Mouse (Mus musculus): Measurements from ENCODE around the gene Mymx. TPM values are rescaled to one million over a fixed set of nuclear protein-coding genes. Genes with fewer than 3 reads are reported as not detected.

Gene Mymx
- polyA plus RNA-seq, 1 experiment from 2014 or later: 0.92 TPM

DNA sequence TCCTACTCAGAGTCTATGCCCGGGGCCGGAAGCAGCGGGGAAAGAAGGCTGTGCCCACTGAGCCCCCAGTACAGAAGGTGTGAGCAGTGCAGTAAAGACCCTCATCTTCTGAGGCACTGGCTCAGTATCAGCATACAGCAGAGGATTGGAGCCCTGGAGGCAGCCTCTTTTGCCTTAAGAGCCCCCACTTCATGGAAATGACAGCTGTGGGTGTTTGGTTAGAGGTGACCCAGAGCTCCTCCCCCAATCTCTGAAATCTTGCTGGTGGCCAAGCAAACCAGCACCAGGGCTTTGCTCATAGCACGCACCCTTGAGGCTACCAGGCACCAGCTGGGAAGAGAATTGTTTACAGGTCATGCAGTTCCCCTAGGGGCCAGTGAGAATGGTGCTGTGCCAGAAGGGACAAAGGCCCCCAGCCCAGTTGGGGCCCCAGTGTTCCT, 34.7 kb downstream of the Mymx start:
- Histone ChIP-seq H3K9me3 (replicated peaks) (no peaks in the 10 kb centered on the region), H3K4me2 (no peak overlapping the region), H3K4me3 (no peak overlapping the region), H3K27me3 (replicated peaks) (no peaks in the 10 kb centered on the region), H3K36me3 (peaks cover 64% of the 10 kb centered on the region), H3K4me1 (replicated peaks) (peaks cover 62% of the 10 kb centered on the region), H3K27ac (ENCODE audit: poor library complexity, severe bottlenecking) (peak overlapping the region; percentile 41; the same call in 1 of the 2 replicates), H3K9ac (0 out of 2 replicates have a peak overlapping the region, but pooled peaks have one; percentile 8)
- no peak for ATAC-seq (ENCODE audit: insufficient number of reproducible peaks, low FRiP score)
- WGBS: 27% methylated on average over 4 of the region's 4 CpGs

DNA sequence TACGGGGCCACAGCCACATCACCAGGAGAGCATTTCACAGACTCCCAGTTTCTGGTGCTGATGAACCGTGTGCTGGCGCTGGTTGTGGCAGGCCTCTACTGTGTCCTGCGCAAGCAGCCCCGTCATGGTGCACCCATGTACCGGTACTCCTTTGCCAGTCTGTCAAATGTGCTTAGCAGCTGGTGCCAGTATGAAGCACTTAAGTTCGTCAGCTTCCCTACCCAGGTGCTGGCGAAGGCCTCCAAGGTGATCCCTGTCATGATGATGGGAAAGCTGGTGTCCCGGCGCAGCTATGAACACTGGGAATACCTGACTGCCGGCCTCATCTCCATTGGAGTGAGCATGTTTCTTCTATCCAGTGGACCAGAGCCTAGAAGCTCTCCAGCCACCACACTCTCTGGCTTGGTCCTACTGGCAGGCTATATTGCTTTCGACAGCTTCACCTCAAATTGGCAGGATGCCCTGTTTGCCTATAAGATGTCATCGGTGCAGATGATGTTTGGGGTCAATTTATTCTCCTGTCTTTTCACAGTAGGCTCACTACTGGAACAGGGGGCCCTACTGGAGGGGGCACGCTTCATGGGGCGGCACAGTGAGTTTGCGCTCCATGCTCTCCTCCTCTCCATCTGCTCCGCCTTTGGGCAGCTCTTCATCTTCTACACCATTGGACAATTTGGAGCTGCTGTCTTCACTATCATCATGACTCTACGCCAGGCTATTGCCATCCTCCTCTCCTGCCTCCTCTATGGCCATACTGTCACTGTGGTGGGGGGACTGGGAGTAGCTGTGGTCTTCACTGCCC, 35.3 kb downstream of the Mymx start:
- no peak overlapping the region for H3K4me2 ChIP-seq
- H3K27ac ChIP-seq (ENCODE audit: poor library complexity, severe bottlenecking): peak overlapping the region; percentile 41; the same call in 1 of the 2 replicates
- H3K4me1 ChIP-seq (replicated peaks): peaks cover 60% of the 10 kb centered on the region
- no peaks in the 10 kb centered on the region for H3K27me3 ChIP-seq (replicated peaks)
- no peak for ATAC-seq (ENCODE audit: insufficient number of reproducible peaks, low FRiP score)
- no peaks in the 10 kb centered on the region for H3K9me3 ChIP-seq (replicated peaks)
- H3K36me3 ChIP-seq: peaks cover 62% of the 10 kb centered on the region
- no peak overlapping the region for H3K4me3 ChIP-seq
- WGBS: 68% methylated on average over 18 of the region's 18 CpGs
- H3K9ac ChIP-seq: 0 out of 2 replicates have a peak overlapping the region, but pooled peaks have one; percentile 8

DNA sequence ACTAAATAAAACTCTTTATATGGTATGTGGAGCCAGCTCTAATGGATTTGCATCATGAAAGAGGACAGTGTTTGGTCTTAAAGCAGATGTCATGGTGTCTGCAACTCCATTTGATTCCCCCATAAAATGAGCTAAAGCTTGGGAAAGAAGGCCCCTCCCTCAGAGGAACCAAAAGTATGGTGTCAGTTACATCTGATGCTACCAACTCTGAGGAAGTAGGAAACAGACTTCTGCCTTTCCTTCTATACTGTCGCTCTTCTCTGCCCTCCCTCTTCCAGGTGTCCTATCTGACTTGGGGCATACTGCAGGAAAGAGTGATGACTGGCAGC, 35.9 kb downstream of the Mymx start:
- Histone ChIP-seq H3K9ac (no peak overlapping the region), H3K4me1 (replicated peaks) (peaks cover 55% of the 10 kb centered on the region), H3K27ac (ENCODE audit: poor library complexity, severe bottlenecking) (no peak overlapping the region), H3K4me3 (no peak overlapping the region), H3K4me2 (no peak overlapping the region), H3K36me3 (peaks cover 56% of the 10 kb centered on the region), H3K9me3 (replicated peaks) (no peaks in the 10 kb centered on the region), H3K27me3 (replicated peaks) (no peaks in the 10 kb centered on the region)
- 68% methylated on average over 1 of the region's 1 CpGs for WGBS
- no peak for ATAC-seq (ENCODE audit: insufficient number of reproducible peaks, low FRiP score)

GRCm38 (mm10) chr17:45565103-45565502, 36.8 kb downstream of the Mymx start:
- no peak for ATAC-seq (ENCODE audit: insufficient number of reproducible peaks, low FRiP score)
- no peak overlapping the region for H3K27ac ChIP-seq (ENCODE audit: poor library complexity, severe bottlenecking)
- peak overlapping the region; percentile 95 for H3K9ac ChIP-seq
- peaks cover 46% of the 10 kb centered on the region for H3K4me1 ChIP-seq (replicated peaks)
- no peaks in the 10 kb centered on the region for H3K27me3 ChIP-seq (replicated peaks)
- WGBS: 94% methylated on average over 11 of the region's 11 CpGs
- H3K9me3 ChIP-seq (replicated peaks): no peaks in the 10 kb centered on the region
- H3K36me3 ChIP-seq: peaks cover 51% of the 10 kb centered on the region
- H3K4me3 ChIP-seq: peak overlapping the region; percentile 88
- H3K4me2 ChIP-seq: peak overlapping the region; percentile 94

- H3K27me3 ChIP-seq (replicated peaks): no peaks in the 10 kb centered on the region
- peak overlapping the region; percentile 88 for H3K4me3 ChIP-seq
- peak overlapping the region; percentile 95 for H3K9ac ChIP-seq
- peak overlapping the region; percentile 84 for H3K27ac ChIP-seq (ENCODE audit: poor library complexity, severe bottlenecking)
- peak overlapping the region; percentile 94 for H3K4me2 ChIP-seq
- peaks cover 41% of the 10 kb centered on the region for H3K4me1 ChIP-seq (replicated peaks)
- 12% methylated on average over 18 of the region's 18 CpGs for WGBS
- no peak; the same call in 1 of the 2 replicates for ATAC-seq (ENCODE audit: insufficient number of reproducible peaks, low FRiP score)
- peaks cover 47% of the 10 kb centered on the region for H3K36me3 ChIP-seq
- no peaks in the 10 kb centered on the region for H3K9me3 ChIP-seq (replicated peaks)
Measured at GRCm38 (mm10) chr17:45564531-45565084, 37.3 kb downstream of the Mymx start.

GRCm38 (mm10) chr17:45563655-45564530, 38.0 kb downstream of the Mymx start, which contains the start of gene Slc35b2:
Gene Slc35b2 (plus strand): TSS chr17:45563874.
- H3K9me3 ChIP-seq (replicated peaks): no peaks in the 10 kb centered on the region
- H3K4me3 ChIP-seq: peak within 1 kb of the TSS; percentile 88
- ATAC-seq (ENCODE audit: insufficient number of reproducible peaks, low FRiP score): peak; percentile 86
- H3K27me3 ChIP-seq (replicated peaks): peaks cover 2% of the 10 kb centered on the region; the same call in 1 of the 2 replicates
- peaks cover 40% of the 10 kb centered on the region for H3K36me3 ChIP-seq
- WGBS: under 1% methylated on average over 53 of the region's 61 CpGs
- H3K27ac ChIP-seq (ENCODE audit: poor library complexity, severe bottlenecking): peak within 1 kb of the TSS; percentile 84
- peak within 1 kb of the TSS; percentile 94 for H3K4me2 ChIP-seq
- peaks cover 36% of the 10 kb centered on the region for H3K4me1 ChIP-seq (replicated peaks)
- H3K9ac ChIP-seq: peak within 1 kb of the TSS; percentile 95

- Histone ChIP-seq H3K27ac (ENCODE audit: poor library complexity, severe bottlenecking) (no peak overlapping the region), H3K4me1 (replicated peaks) (peaks cover 31% of the 10 kb centered on the region), H3K4me3 (no peak overlapping the region), H3K9ac (no peak overlapping the region), H3K36me3 (peaks cover 33% of the 10 kb centered on the region), H3K4me2 (no peak overlapping the region), H3K27me3 (replicated peaks) (peaks cover 8% of the 10 kb centered on the region), H3K9me3 (replicated peaks) (no peaks in the 10 kb centered on the region)
- no peak for ATAC-seq (ENCODE audit: insufficient number of reproducible peaks, low FRiP score)
- 74% methylated on average over 12 of the region's 12 CpGs for WGBS
Measured at GRCm38 (mm10) chr17:45563216-45563615, 38.7 kb downstream of the Mymx start.

DNA sequence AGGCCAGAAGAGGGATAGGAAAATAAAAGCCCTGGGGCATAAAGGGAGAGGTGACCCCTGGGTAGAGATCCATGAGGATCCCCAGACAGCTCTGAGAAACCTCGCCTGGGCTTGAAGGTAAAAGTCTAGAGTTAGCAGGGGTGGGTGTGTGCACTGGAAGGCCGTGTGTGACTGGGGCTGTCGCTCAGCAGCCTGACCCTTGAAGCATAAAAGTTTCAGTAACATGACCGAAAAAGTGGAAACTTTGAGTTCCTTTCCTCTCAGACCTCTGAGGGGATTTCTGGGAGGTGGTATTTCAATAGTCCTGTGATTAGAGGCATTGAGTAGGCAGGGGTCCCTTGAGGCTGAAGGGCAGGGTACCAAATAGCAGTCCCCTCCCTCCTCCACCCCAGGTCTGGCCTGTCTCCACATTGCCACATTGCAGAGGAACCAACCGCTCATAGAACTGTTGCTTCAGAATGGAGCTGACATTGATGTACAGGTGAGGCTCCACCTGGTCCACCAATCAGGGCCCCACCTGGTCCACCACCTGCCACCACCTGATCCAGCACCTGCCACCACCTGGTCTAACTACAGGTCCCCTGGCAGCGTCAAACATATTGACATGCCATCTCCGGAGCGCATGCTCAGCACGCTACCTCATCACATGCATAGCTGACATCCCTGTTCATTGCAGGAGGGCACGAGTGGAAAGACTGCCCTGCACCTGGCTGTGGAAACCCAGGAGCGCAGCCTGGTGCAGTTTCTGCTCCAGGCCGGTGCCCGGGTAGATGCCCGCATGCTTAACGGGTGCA, 42.0 kb downstream of the Mymx start:
- Histone ChIP-seq H3K9ac (no peak overlapping the region), H3K36me3 (0 out of 2 replicates have a peak, but pooled peaks cover 5% of the 10 kb centered on the region), H3K4me2 (no peak overlapping the region), H3K27me3 (replicated peaks) (peaks cover 25% of the 10 kb centered on the region), H3K4me1 (replicated peaks) (peaks cover 28% of the 10 kb centered on the region), H3K9me3 (replicated peaks) (no peaks in the 10 kb centered on the region), H3K27ac (ENCODE audit: poor library complexity, severe bottlenecking) (no peak overlapping the region), H3K4me3 (no peak overlapping the region)
- WGBS: 80% methylated on average over 15 of the region's 15 CpGs
- ATAC-seq (ENCODE audit: insufficient number of reproducible peaks, low FRiP score): no peak

- WGBS: 63% methylated on average over 16 of the region's 16 CpGs
- 0 out of 2 replicates have a peak overlapping the region, but pooled peaks have one; percentile 13 for H3K9ac ChIP-seq
- peak overlapping the region; percentile 33; the same call in 1 of the 2 replicates for H3K4me2 ChIP-seq
Measured at GRCm38 (mm10) chr17:45557998-45558862, 43.7 kb downstream of the Mymx start.

More at GRCm38 (mm10) chr17:45557998-45558862, 43.7 kb downstream of the Mymx start:
- Histone ChIP-seq H3K36me3 (0 out of 2 replicates have a peak, but pooled peaks cover 5% of the 10 kb centered on the region), H3K9me3 (replicated peaks) (no peaks in the 10 kb centered on the region), H3K27me3 (replicated peaks) (peaks cover 36% of the 10 kb centered on the region), H3K4me1 (replicated peaks) (peaks cover 22% of the 10 kb centered on the region), H3K4me3 (no peak overlapping the region), H3K27ac (ENCODE audit: poor library complexity, severe bottlenecking) (no peak overlapping the region)
- no peak for ATAC-seq (ENCODE audit: insufficient number of reproducible peaks, low FRiP score)
